Mouse (Mus musculus) bone marrow macrophage, adult 2 months (primary cell): ENCODE measurements around the gene Dohh. TPM values are rescaled to one million over a fixed set of nuclear protein-coding genes. Genes with fewer than 3 reads are reported as not detected.

ENCODE experiments used
- H3K27ac ChIP-seq: 2 replicates; pipeline ENCODE4 v1.5.1; 2012; ENCODE audit warnings: low read depth, low read length; ENCODE audit not compliant: insufficient read depth
- H3K4me1 ChIP-seq: 2 replicates; pipeline ENCODE4 v1.6.1; 2012; ENCODE audit warnings: low read length; ENCODE audit not compliant: control insufficient read depth, insufficient read depth
- H3K4me3 ChIP-seq: 2 replicates; pipeline ENCODE4 v1.5.1; 2012; ENCODE audit warnings: mild to moderate bottlenecking, low read length, moderate library complexity; ENCODE audit not compliant: insufficient read depth
- CTCF ChIP-seq: IDR thresholded peaks from 2 replicates; pipeline ENCODE4 v1.5.1; 2012; ENCODE audit warnings: low read depth, mild to moderate bottlenecking, low read length, moderate library complexity
- POLR2A ChIP-seq: IDR thresholded peaks from 2 replicates; pipeline ENCODE4 v1.6.1; 2012; ENCODE audit warnings: mild to moderate bottlenecking, low read depth, low read length, borderline replicate concordance
- polyA plus RNA-seq: library from polyadenylated mRNA; stranded (reverse); fragments of >200 nt; gene quantifications from 2 replicates; pipeline ENCODE4 v1.2.4, GENCODE M21; 2012; ENCODE audit not compliant: missing spikeins, insufficient read depth, insufficient read length

The Dohh gene
- polyA plus RNA-seq, 1 experiment = 23.1 TPM

- no peak for TF ChIP-seq POLR2A
- TF ChIP-seq CTCF = no peak
These were observed 8.0 kb downstream of the Dohh start for GRCm38 (mm10) chr10:81392270-81392669.

GRCm38 (mm10) chr10:81392781-81393185 is 8.6 kb downstream of the Dohh start, which contains the start of gene Smim24:
Smim24 (plus strand) TSS chr10:81393051.
- Histone ChIP-seq H3K4me1 (peaks cover 21% of the 10 kb centered on the region), H3K27ac (no peak within 1 kb of the TSS), H3K4me3 (no peak within 1 kb of the TSS)
- no peak for TF ChIP-seq CTCF
- no peak for TF ChIP-seq POLR2A

More at GRCm38 (mm10) chr10:81392270-81392669, 8.0 kb downstream of the Dohh start:
- H3K4me1 ChIP-seq = peaks cover 21% of the 10 kb centered on the region
- H3K27ac ChIP-seq = no peak overlapping the region
- H3K4me3 ChIP-seq = no peak overlapping the region

GRCm38 (mm10) chr10:81393456-81394063 is 9.3 kb downstream of the Dohh start:
- peaks cover 18% of the 10 kb centered on the region for H3K4me1 ChIP-seq
- H3K4me3 ChIP-seq = no peak overlapping the region
- TF ChIP-seq POLR2A = no peak
- no peak for TF ChIP-seq CTCF
- H3K27ac ChIP-seq = no peak overlapping the region

- Histone ChIP-seq H3K27ac (no peak overlapping the region), H3K4me3 (no peak overlapping the region), H3K4me1 (peaks cover 4% of the 10 kb centered on the region)
- TF ChIP-seq CTCF (peak; percentile 84), POLR2A (no peak)
These were observed 10.9 kb downstream of the Dohh start for GRCm38 (mm10) chr10:81395127-81395526.

- H3K4me3 ChIP-seq = no peak overlapping the region
- H3K27ac ChIP-seq = no peak overlapping the region
- no peak for TF ChIP-seq CTCF
- no peak for TF ChIP-seq POLR2A
- peaks cover 6% of the 10 kb centered on the region for H3K4me1 ChIP-seq
These were observed 11.6 kb downstream of the Dohh start for GRCm38 (mm10) chr10:81395865-81396264.

- no peak for TF ChIP-seq POLR2A
- TF ChIP-seq CTCF = no peak
- Histone ChIP-seq H3K4me3 (no peak overlapping the region), H3K4me1 (peaks cover 13% of the 10 kb centered on the region), H3K27ac (no peak overlapping the region)
These were observed 12.5 kb downstream of the Dohh start for GRCm38 (mm10) chr10:81396749-81397148.

GRCm38 (mm10) chr10:81399296-81399695 is 15.1 kb downstream of the Dohh start:
- no peak overlapping the region for H3K4me3 ChIP-seq
- TF ChIP-seq POLR2A = no peak
- no peak for TF ChIP-seq CTCF
- H3K27ac ChIP-seq = no peak overlapping the region
- peaks cover 20% of the 10 kb centered on the region for H3K4me1 ChIP-seq

GRCm38 (mm10) chr10:81399798-81400308 is 15.6 kb downstream of the Dohh start:
- H3K4me1 ChIP-seq = peaks cover 26% of the 10 kb centered on the region
- peak overlapping the region; percentile 32 for H3K4me3 ChIP-seq
- H3K27ac ChIP-seq = no peak overlapping the region
- TF ChIP-seq POLR2A = no peak
- no peak for TF ChIP-seq CTCF

- Histone ChIP-seq H3K4me3 (peak overlapping the region; percentile 32), H3K27ac (peak overlapping the region; percentile 98)
- 0 out of 2 replicates have a peak, but pooled peaks have one; percentile 8 for TF ChIP-seq CTCF
- no peak for TF ChIP-seq POLR2A
These were observed 16.4 kb downstream of the Dohh start for GRCm38 (mm10) chr10:81400371-81401204.

GRCm38 (mm10) chr10:81401205-81401520 is 16.9 kb downstream of the Dohh start:
- Histone ChIP-seq H3K27ac (peak overlapping the region; percentile 98), H3K4me1 (peaks cover 36% of the 10 kb centered on the region), H3K4me3 (peak overlapping the region; percentile 35)
- TF ChIP-seq POLR2A (no peak), CTCF (no peak)

More at GRCm38 (mm10) chr10:81400371-81401204, 16.4 kb downstream of the Dohh start:
- H3K4me1 ChIP-seq = peaks cover 31% of the 10 kb centered on the region
